Mouse (Mus musculus): Measurements from ENCODE around the gene Boll. TPM values are rescaled to one million over a fixed set of nuclear protein-coding genes. Genes with fewer than 3 reads are reported as not detected.

Gene Boll
- total RNA-seq, 4 experiments from 2014 or later: 0.45 to 0.77 (median 0.75) TPM; not detected in 1

DNA sequence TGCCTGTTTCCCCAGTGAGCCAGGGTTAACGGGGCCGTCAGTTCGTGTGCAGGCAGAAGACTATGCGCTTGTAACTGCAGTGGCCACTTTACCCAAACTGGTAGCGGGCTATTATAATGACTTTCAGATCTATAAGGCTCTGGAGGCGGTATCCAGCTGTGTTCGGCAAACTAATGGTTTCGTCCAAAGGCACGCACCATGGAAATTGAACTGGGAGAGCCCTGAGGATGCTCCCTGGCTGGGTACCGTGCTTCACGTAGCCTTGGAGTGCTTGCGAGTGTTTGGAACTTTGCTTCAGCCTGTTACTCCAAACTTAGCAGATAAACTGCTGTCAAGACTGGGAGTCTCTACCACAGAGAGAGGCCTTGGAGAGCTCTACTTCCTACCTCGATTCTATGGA, 124.8 kb downstream of the Boll start:
- no peak for DNase-seq (ENCODE audit: low spot score in 2 of 2)

DNA sequence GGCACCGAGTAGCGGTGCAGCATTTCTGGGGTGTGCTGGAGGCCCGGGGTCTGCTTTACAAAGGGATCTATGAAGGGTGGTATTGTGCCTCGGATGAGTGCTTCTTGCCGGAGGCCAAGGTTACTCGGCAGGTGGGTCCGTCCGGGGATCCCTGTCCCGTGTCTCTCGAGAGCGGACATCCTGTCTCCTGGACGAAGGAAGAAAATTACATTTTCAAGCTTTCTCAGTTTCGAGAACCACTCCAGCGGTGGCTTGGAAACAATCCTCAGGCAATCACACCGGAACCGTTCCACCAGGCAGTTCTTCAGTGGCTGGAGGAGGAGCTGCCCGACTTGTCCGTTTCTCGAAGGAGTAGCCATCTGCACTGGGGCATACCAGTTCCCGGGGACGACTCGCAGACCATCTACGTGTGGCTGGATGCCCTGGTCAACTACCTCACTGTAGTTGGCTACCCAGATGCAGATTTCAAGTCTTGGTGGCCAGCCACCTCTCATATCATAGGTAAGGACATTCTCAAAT, 125.6 kb downstream of the Boll start:
- no peak for DNase-seq (ENCODE audit: low spot score in 2 of 2)

- DNase-seq (ENCODE audit: low spot score in 2 of 2): peak; percentile 89 to 94
Measured at GRCm38 (mm10) chr1:55236890-55237642, 126.2 kb downstream of the Boll start, which contains the start of gene Mars2. Gene Mars2 (plus strand): TSS chr1:55237177.

DNA sequence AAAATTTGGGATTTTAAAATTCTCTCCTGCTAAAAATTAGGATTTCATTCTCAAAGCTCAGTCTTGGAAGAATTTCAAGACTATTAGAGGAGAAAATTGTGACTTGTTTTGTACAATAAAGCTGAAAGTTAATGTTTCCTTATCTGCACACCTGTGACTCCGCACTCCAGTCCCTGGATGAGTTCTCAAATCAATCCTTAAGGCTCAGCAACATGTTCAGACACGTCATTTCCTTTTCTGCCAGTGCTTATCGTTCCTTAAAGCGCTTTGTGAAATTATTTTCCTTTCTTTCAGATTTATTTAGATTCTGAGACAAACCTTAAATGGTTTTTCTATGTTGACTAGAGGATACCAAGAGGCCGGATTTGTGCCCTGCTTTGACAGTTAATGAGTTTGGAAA, 126.8 kb downstream of the Boll start:
- no peak for DNase-seq (ENCODE audit: low spot score in 2 of 2)

DNA sequence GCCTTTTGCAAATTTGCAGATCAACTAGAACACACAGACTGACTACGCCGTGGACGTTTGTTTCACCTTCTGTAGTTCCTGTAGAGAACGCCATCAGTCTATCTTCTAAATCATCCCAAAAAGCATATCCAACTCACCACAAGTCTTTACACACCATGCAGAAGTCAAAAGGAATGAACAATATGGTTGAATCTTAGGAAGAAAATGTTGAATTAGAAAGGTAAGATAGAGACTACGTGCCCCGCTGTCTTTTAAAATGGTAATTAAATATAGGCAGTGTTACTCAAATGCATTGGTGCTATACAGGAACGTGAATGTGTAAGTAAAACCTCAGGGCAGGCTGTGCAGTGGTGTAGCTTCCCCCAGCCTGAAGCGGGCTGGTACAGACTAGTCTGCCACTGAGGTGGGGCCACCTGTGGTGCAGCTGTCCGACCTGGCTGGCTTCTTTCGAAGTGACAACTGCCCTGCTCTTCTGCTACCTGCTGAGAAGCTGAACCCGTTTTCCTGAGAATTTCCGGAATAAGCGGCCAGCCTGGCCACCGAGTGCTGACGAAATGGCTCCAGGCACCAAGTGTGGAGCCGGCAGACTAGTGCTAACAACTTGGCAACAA, 128.3 kb downstream of the Boll start:
- no peak for DNase-seq (ENCODE audit: low spot score in 2 of 2)

GRCm38 (mm10) chr1:55228256-55228884, 134.9 kb downstream of the Boll start:
- no peak for DNase-seq (ENCODE audit: low spot score in 2 of 2)

DNA sequence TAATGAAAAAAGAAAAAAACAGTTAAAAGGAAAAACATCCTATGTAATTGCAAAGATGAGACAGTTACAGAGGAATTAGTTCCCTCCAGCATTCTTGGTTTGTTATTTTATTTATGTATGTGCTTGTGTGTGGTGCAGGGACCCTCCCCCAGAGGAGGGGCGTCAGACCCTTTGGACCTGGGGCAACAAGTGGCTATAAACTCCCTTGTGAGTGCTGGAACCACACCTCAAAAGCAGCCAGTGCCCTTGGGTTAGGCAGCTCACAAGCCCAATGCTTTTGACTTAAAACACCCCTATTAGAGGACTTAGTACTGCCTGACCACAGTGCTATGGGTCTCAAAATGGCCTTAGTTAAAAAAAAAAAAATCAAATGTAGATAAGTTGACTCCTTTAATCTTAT, 135.9 kb downstream of the Boll start:
- DNase-seq (ENCODE audit: low spot score in 2 of 2): no peak

DNA sequence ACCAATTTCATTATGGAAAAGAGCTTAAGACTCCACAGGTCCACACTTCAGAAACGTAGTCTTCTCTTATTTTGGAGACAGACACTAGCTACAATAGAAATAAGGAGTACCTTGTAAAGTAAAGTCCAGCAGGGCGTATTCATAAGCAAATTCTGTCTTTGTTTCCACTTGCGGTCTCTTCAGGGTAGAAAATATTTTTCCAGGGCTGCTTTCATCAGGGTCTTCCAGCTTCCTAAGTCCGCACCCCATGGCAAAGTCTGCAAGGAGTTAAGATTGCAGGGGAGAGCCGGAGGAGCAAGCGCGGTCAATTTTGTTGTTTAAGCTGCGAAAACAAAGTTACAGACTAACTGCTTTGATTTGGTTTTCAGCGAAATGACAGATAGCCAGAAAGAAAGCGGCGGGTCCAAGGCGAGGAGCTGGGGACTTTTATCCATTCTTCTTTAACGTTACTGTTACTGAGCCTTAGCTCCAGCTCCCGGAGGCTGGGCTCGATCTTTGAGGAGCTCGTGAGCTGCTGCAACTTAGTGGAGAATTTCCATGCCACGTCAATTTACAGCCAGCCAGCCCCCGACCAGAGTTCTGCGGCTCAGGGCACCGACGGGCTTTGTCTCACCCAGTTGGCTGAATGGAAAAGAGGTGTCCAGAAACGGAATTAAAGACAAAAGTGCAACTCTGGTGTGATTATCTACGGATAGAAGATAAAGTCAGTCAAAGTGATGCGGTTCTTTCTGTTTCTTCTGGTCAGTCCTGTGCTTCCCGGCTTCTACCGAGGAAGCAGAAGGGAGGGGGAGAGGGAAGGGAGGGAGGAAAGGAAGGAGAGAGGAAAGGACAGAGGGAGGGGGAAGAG, 137.0 kb downstream of the Boll start, which contains the start of gene Rftn2:
Gene Rftn2, minus strand, starts transcription at position 772 of the 847 bp plus-strand sequence.
- DNase-seq (ENCODE audit: low spot score in 2 of 2): no peak

DNA sequence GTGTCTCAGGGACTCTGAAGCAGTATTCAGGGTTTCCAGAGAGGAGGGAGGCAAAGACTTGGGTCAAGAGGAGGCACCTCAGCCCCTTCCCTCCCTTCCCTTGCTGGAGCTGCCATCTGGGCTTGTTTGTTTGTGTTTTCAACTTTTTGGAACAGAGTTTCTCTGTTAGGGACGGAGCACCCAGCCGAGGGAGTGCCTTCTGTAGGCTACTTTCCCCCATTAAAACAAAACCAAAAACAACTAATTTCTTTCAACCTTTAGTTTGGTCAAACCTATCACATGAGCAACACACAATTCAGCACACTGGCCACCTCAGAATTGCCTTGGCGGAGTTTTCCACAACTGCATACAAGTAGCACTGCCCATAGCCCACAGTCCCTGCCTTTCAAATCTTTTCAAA, 137.9 kb downstream of the Boll start:
- peak; percentile 34 to 36 for DNase-seq (ENCODE audit: low spot score in 2 of 2)

- DNase-seq (ENCODE audit: low spot score in 2 of 2): peak; percentile 22 to 39
Measured at GRCm38 (mm10) chr1:55224111-55224510, 139.2 kb downstream of the Boll start.

DNA sequence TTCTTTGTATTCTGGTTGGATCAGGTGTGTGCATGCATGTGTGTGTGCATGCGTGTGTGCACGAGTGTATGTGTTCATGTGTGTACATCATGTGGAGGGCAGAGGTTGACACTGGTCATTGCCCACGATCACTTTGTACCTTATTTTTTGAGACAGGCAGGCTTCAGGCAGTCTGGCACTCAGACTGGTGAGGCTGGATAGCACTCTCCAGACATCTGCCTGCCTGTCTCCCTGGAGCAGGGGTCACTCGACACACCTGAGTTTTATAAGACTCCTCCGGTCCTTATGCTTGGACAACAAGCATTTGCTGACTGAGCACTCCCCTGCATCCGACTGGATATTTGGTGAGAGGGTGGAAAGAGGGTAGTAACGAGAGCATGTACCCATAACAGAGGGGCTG, 140.2 kb downstream of the Boll start:
- DNase-seq (ENCODE audit: low spot score in 2 of 2): no peak

- DNase-seq (ENCODE audit: low spot score in 2 of 2): no peak
Measured at GRCm38 (mm10) chr1:55221352-55221751, 141.9 kb downstream of the Boll start.

GRCm38 (mm10) chr1:55217191-55217590, 146.1 kb downstream of the Boll start:
- DNase-seq (ENCODE audit: low spot score in 2 of 2): no peak

GRCm38 (mm10) chr1:55215185-55215813, 148.0 kb downstream of the Boll start:
- DNase-seq (ENCODE audit: low spot score in 2 of 2): no peak

GRCm38 (mm10) chr1:55213936-55214335, 149.3 kb downstream of the Boll start:
- no peak for DNase-seq (ENCODE audit: low spot score in 2 of 2)

DNA sequence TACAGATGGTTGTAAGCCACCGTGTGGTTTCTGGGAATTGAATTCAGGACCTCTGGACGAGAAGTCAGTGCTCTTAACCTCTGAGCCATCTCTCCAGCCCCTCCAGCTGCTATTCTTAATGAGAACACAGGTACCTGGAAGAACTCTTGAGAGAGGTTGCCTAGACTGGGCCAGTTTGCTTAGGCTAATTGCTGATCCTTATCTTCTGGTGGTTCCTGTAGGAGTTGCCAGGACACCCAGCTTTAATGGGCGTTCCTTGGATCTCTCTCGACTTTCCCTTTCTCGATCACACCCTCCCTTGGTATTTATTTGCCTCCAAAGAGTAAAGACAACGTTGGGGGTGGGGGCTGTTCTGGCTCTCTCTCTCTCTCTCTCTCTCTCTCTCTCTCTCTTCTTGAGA, 149.8 kb downstream of the Boll start:
- no peak for DNase-seq (ENCODE audit: low spot score in 2 of 2)

GRCm38 (mm10) chr1:55212771-55213170, 150.5 kb downstream of the Boll start:
- DNase-seq (ENCODE audit: low spot score in 2 of 2): no peak

DNA sequence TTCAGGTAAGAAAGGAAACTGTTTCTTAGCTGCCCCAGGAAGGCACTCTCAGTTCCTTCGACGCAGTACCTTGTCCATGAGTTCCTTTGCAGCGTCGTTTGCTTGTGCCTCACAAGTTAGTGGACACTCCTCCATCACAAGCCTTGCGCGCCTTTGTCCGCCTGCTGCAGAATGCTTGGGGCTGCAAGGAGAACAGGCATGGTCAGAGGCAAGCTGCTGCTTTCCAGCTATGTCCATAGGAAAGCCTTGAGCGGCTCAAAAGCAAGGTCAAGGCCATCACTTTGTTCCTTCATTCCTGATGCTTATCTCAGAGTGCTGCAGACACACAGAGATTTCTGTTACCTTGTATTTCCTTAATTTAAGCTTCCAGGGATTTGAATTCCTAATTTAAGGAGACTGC, 152.2 kb downstream of the Boll start:
- DNase-seq (ENCODE audit: low spot score in 2 of 2): no peak

GRCm38 (mm10) chr1:55210202-55210965, 152.9 kb downstream of the Boll start:
- DNase-seq (ENCODE audit: low spot score in 2 of 2): no peak

DNA sequence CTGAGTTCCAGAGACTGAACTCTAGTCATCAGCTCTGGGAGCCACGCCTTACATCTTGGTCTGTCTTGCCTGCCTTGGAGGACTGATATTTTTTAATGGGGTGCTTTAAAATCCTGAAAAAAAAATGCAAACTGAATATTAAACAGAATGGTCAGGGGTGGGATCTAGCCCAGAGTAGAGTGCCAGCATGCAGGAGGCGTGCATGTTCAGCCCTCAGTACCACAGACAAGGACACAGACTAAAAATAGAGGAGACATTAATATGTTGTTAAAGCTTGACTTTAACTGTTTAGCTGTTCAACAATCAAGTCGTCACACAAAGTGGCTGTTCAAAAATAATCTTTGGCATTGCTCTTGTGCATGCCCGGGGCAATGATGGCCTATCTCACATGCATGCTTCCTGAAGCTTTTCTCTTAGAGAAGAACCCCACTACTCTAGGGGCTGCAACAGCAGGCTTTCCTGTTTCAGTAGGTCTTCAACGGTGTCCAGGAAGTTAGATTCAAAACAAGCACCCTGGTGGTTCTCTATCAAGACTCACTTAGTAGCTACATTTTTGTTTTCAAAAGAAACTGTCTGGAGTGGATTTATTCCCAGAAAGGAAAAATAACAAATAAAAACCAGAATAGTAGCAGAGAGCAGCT, 154.6 kb downstream of the Boll start:
- no peak for DNase-seq (ENCODE audit: low spot score in 2 of 2)
